Mouse (Mus musculus): ENCODE data around the gene Ly6g6e. TPM values are rescaled to one million over a fixed set of nuclear protein-coding genes. Genes with fewer than 3 reads are reported as not detected.

Ly6g6e gene
- polyA plus RNA-seq, 1 experiment = 1.3 TPM

DNA sequence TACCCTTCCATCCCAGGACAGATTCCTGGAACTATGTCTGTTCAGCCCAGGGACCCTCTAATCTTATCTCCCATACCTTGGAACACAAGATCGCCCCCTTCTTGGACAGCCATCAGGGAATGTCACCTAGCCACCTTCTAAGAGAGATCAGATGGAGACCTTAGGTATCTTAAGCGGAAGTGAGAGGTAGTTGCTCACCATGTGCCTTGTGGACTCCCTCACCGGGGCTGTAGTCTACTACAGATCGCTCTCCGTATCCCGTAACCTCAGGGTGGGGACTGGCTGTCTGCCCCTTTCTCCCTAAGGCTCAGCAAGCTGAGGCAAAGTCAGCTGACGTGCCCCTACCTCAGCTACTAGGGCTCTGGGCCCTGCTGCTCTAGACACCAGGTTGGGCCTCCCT is 27.4 kb downstream of the Ly6g6e start:
- peaks cover 24% of the 10 kb centered on the region for H3K4me1 ChIP-seq (ENCODE audit: control insufficient read depth, insufficient read depth, insufficient read length, low read length)
- WGBS = 96% methylated on average over 7 of the region's 7 CpGs
- peaks cover 34% of the 10 kb centered on the region for H3K36me3 ChIP-seq (ENCODE audit: control insufficient read depth, insufficient read depth, low read length)
- no peak for TF ChIP-seq POLR2A (IDR thresholded peaks at IDR 0.05; ENCODE audit: low read depth, low read length)
- no peak for TF ChIP-seq CTCF (IDR thresholded peaks at IDR 0.05; ENCODE audit: extremely low read depth, insufficient read length, insufficient replicate concordance, low read depth, low read length)
- H3K27ac ChIP-seq (ENCODE audit: insufficient read depth, low read depth, low read length) = no peak overlapping the region
- H3K4me3 ChIP-seq (ENCODE audit: low read depth, low read length) = no peak overlapping the region
- H3K27me3 ChIP-seq (ENCODE audit: control insufficient read depth, insufficient read depth, low read length) = no peaks in the 10 kb centered on the region

DNA sequence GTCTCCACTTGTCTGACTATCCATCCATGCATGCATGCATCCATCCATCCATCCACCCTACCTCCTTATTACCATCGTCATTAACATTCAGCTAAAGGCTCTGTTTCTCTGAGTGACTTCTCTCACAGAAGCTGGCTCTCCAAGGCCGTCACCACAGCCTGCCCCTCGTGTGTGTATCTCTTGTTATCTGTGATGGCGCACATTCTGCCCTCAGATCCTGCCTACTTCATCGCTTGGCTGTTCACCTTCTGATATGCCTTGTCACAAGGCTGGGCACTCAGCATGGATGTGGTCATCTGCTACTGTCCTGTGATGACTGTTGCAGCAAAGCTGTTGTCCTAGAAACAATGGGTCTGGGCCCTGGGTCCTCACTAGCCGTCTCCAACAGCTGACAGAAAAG is 28.1 kb downstream of the Ly6g6e start:
- WGBS = 87% methylated on average over 6 of the region's 6 CpGs

GRCm38 (mm10) chr17:35105740-35106389 is 29.2 kb downstream of the Ly6g6e start:
- WGBS = 30% methylated on average over 13 of the region's 13 CpGs

More for the DNA sequence above, 28.1 kb downstream of the Ly6g6e start:
- Histone ChIP-seq H3K27ac (ENCODE audit: insufficient read depth, low read depth, low read length) (no peak overlapping the region), H3K4me1 (ENCODE audit: control insufficient read depth, insufficient read depth, insufficient read length, low read length) (peaks cover 21% of the 10 kb centered on the region), H3K4me3 (ENCODE audit: low read depth, low read length) (no peak overlapping the region), H3K36me3 (ENCODE audit: control insufficient read depth, insufficient read depth, low read length) (peaks cover 30% of the 10 kb centered on the region), H3K27me3 (ENCODE audit: control insufficient read depth, insufficient read depth, low read length) (no peaks in the 10 kb centered on the region)
- TF ChIP-seq POLR2A (IDR thresholded peaks at IDR 0.05; ENCODE audit: low read depth, low read length) = no peak
- no peak for TF ChIP-seq CTCF (IDR thresholded peaks at IDR 0.05; ENCODE audit: extremely low read depth, insufficient read length, insufficient replicate concordance, low read depth, low read length)

DNA sequence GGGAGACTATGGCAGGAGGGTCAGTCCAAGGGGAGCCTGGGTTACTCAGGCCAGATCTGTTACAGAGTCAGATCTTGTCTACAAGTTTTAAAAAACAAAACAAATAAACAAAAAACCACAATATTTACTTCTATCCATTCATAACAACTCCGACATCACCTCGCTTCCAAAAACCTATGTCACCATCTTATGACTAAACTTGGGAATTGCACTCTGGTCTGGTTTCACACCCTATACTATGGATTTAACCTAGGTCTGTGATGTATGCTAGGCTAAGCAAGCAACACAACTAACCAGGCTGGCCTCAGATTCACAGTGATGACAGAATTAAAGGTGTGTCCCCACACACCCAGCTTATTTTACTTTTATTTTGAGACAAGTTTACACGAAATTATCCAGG is 29.8 kb downstream of the Ly6g6e start:
- H3K4me3 ChIP-seq (ENCODE audit: low read depth, low read length) = no peak overlapping the region
- H3K27me3 ChIP-seq (ENCODE audit: control insufficient read depth, insufficient read depth, low read length) = no peaks in the 10 kb centered on the region
- peaks cover 17% of the 10 kb centered on the region for H3K36me3 ChIP-seq (ENCODE audit: control insufficient read depth, insufficient read depth, low read length)
- 58% methylated on average over 3 of the region's 3 CpGs for WGBS
- H3K4me1 ChIP-seq (ENCODE audit: control insufficient read depth, insufficient read depth, insufficient read length, low read length) = peaks cover 11% of the 10 kb centered on the region
- H3K27ac ChIP-seq (ENCODE audit: insufficient read depth, low read depth, low read length) = no peak overlapping the region
- TF ChIP-seq CTCF (IDR thresholded peaks at IDR 0.05; ENCODE audit: extremely low read depth, insufficient read length, insufficient replicate concordance, low read depth, low read length) (no peak), POLR2A (IDR thresholded peaks at IDR 0.05; ENCODE audit: low read depth, low read length) (no peak)

More at GRCm38 (mm10) chr17:35105740-35106389, 29.2 kb downstream of the Ly6g6e start:
- Histone ChIP-seq H3K36me3 (ENCODE audit: control insufficient read depth, insufficient read depth, low read length) (peaks cover 23% of the 10 kb centered on the region), H3K27ac (ENCODE audit: insufficient read depth, low read depth, low read length) (no peak overlapping the region), H3K4me3 (ENCODE audit: low read depth, low read length) (no peak overlapping the region), H3K27me3 (ENCODE audit: control insufficient read depth, insufficient read depth, low read length) (no peaks in the 10 kb centered on the region), H3K4me1 (ENCODE audit: control insufficient read depth, insufficient read depth, insufficient read length, low read length) (peaks cover 12% of the 10 kb centered on the region)
- no peak for TF ChIP-seq POLR2A (IDR thresholded peaks at IDR 0.05; ENCODE audit: low read depth, low read length)
- peak; percentile 53; the same call in 1 of the 2 replicates for TF ChIP-seq CTCF (IDR thresholded peaks at IDR 0.05; ENCODE audit: extremely low read depth, insufficient read length, insufficient replicate concordance, low read depth, low read length)

- Histone ChIP-seq H3K27ac (ENCODE audit: insufficient read depth, low read depth, low read length) (no peak within 1 kb of the TSS), H3K27me3 (ENCODE audit: control insufficient read depth, insufficient read depth, low read length) (no peaks in the 10 kb centered on the region), H3K36me3 (ENCODE audit: control insufficient read depth, insufficient read depth, low read length) (peaks cover 2% of the 10 kb centered on the region; the same call in 1 of the 2 replicates), H3K4me1 (ENCODE audit: control insufficient read depth, insufficient read depth, insufficient read length, low read length) (peaks cover 8% of the 10 kb centered on the region; the same call in 1 of the 2 replicates), H3K4me3 (ENCODE audit: low read depth, low read length) (no peak within 1 kb of the TSS)
- no peak for TF ChIP-seq CTCF (IDR thresholded peaks at IDR 0.05; ENCODE audit: extremely low read depth, insufficient read length, insufficient replicate concordance, low read depth, low read length)
- no peak for TF ChIP-seq POLR2A (IDR thresholded peaks at IDR 0.05; ENCODE audit: low read depth, low read length)
- WGBS = 84% methylated on average over 6 of the region's 6 CpGs
These were observed 31.4 kb downstream of the Ly6g6e start, which contains the start of gene Ly6g5c for GRCm38 (mm10) chr17:35108097-35108496. TSS of gene Ly6g5c (plus strand) at chr17:35108279.

DNA sequence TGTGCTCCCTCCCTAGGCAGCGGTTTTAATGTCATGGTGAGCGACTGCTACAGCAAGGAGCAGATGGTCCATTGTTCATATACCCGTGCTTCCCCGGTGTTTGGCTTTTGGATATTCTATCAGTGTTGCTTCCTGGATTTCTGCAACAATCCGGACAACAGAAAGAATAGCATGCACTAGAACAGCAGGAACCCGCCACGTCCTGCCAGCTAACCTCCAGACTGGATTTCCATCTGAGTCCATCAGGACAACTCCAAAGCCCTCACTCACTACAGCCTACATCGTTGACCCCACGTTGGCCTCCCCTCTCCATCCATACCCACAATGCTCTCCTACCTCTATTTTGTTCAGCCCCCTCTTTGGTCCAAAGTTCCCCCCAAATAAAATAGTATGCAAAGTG is 35.1 kb downstream of the Ly6g6e start:
- H3K27ac ChIP-seq (ENCODE audit: insufficient read depth, low read depth, low read length) = no peak overlapping the region
- H3K4me1 ChIP-seq (ENCODE audit: control insufficient read depth, insufficient read depth, insufficient read length, low read length) = no peaks in the 10 kb centered on the region
- WGBS = 74% methylated on average over 9 of the region's 9 CpGs
- H3K4me3 ChIP-seq (ENCODE audit: low read depth, low read length) = no peak overlapping the region
- H3K27me3 ChIP-seq (ENCODE audit: control insufficient read depth, insufficient read depth, low read length) = no peaks in the 10 kb centered on the region
- H3K36me3 ChIP-seq (ENCODE audit: control insufficient read depth, insufficient read depth, low read length) = peaks cover 24% of the 10 kb centered on the region
- TF ChIP-seq CTCF (IDR thresholded peaks at IDR 0.05; ENCODE audit: extremely low read depth, insufficient read length, insufficient replicate concordance, low read depth, low read length) (no peak), POLR2A (IDR thresholded peaks at IDR 0.05; ENCODE audit: low read depth, low read length) (no peak)

- no peak within 1 kb of the TSS for H3K4me3 ChIP-seq (ENCODE audit: low read depth, low read length)
- 85% methylated on average over 8 of the region's 8 CpGs for WGBS
- no peaks in the 10 kb centered on the region for H3K4me1 ChIP-seq (ENCODE audit: control insufficient read depth, insufficient read depth, insufficient read length, low read length)
- peak; percentile 42; the same call in 1 of the 2 replicates for TF ChIP-seq CTCF (IDR thresholded peaks at IDR 0.05; ENCODE audit: extremely low read depth, insufficient read length, insufficient replicate concordance, low read depth, low read length)
- TF ChIP-seq POLR2A (IDR thresholded peaks at IDR 0.05; ENCODE audit: low read depth, low read length) = no peak
- no peak within 1 kb of the TSS for H3K27ac ChIP-seq (ENCODE audit: insufficient read depth, low read depth, low read length)
- peaks cover 44% of the 10 kb centered on the region for H3K36me3 ChIP-seq (ENCODE audit: control insufficient read depth, insufficient read depth, low read length)
- H3K27me3 ChIP-seq (ENCODE audit: control insufficient read depth, insufficient read depth, low read length) = no peaks in the 10 kb centered on the region
These were observed 38.6 kb downstream of the Ly6g6e start, which contains the start of gene Ly6g5b for GRCm38 (mm10) chr17:35115046-35116019. TSS of gene Ly6g5b (minus strand) at chr17:35115428.

All from small intestine, adult 2 months (tissue).